Mouse (Mus musculus) limb, embryonic 10.5 days (tissue): ENCODE measurements at regions not wholly inside any gene's neighbourhood (a gene's known extent, or its start where the extent isn't known, plus 50 kb on each side); places are given as distances from the start of the nearest gene placed in this dataset.
A peak's percentile ranks its signal among the peaks of the same experiment; 100 is the strongest.

ENCODE experiments used
- DNase-seq: peaks from one replicate; pipeline ENCODE4 v3.0.0-alpha.2; 2017; ENCODE audit warnings: low spot score
- H3K27ac ChIP-seq: fragments of 300-500 bp; sonication (generic); 2 replicates; pipeline ENCODE4 v1.5.1; 2016; ENCODE audit warnings: mild to moderate bottlenecking
- H3K27me3 ChIP-seq: fragments of 300-500 bp; sonication (generic); 2 replicates; pipeline ENCODE4 v1.6.1; 2016; ENCODE audit warnings: low read depth, mild to moderate bottlenecking; ENCODE audit not compliant: poor library complexity, severe bottlenecking
- H3K36me3 ChIP-seq: fragments of 300-500 bp; sonication (generic); 2 replicates; pipeline ENCODE4 v1.6.1; 2016; ENCODE audit warnings: mild to moderate bottlenecking, moderate library complexity
- H3K4me1 ChIP-seq: fragments of 300-500 bp; sonication (generic); 2 replicates; pipeline ENCODE4 v1.6.1; 2016
- H3K4me3 ChIP-seq: fragments of 300-500 bp; sonication (generic); 2 replicates; pipeline ENCODE4 v1.5.1; 2016; ENCODE audit warnings: mild to moderate bottlenecking, moderate library complexity
- H3K9me3 ChIP-seq: fragments of 300-500 bp; sonication (generic); replicated peaks from 2 replicates; pipeline ENCODE4 v1.6.1; 2016; ENCODE audit warnings: mild to moderate bottlenecking
- WGBS: fragments of 180-500 bp; shearing (Covaris S2); methylation state at CpG from one replicate; pipeline ENCODE4 v1.1.7; 2016; 5-methylcytosine and 5-hydroxymethylcytosine counted together

GRCm38 (mm10) chr5:77871403-77871802, 463.6 kb upstream of the Igfbp7 start:
- Histone ChIP-seq H3K27me3 (no peaks in the 10 kb centered on the region), H3K9me3 (no peaks in the 10 kb centered on the region), H3K4me3 (no peak overlapping the region), H3K4me1 (no peaks in the 10 kb centered on the region), H3K27ac (no peak overlapping the region), H3K36me3 (no peaks in the 10 kb centered on the region)
- DNase-seq: no peak
- WGBS: 93% methylated on average over 5 of the region's 5 CpGs

- Histone ChIP-seq H3K9me3 (no peaks in the 10 kb centered on the region), H3K36me3 (no peaks in the 10 kb centered on the region), H3K4me3 (no peak overlapping the region), H3K27ac (no peak overlapping the region), H3K4me1 (no peaks in the 10 kb centered on the region), H3K27me3 (no peaks in the 10 kb centered on the region)
- DNase-seq: peak; percentile 42
- 47% methylated on average over 7 of the region's 7 CpGs for WGBS
Observed at GRCm38 (mm10) chr5:77865342-77865741, 457.5 kb upstream of the Igfbp7 start.

GRCm38 (mm10) chr5:77855191-77855590, 447.4 kb upstream of the Igfbp7 start:
- Histone ChIP-seq H3K9me3 (no peaks in the 10 kb centered on the region), H3K27me3 (no peaks in the 10 kb centered on the region), H3K4me1 (no peaks in the 10 kb centered on the region), H3K4me3 (no peak overlapping the region), H3K36me3 (no peaks in the 10 kb centered on the region), H3K27ac (no peak overlapping the region)
- 84% methylated on average over 6 of the region's 6 CpGs for WGBS
- no peak for DNase-seq

- DNase-seq: no peak
- no peak overlapping the region for H3K27ac ChIP-seq
- no peak overlapping the region for H3K4me3 ChIP-seq
- no peaks in the 10 kb centered on the region for H3K4me1 ChIP-seq
- no peaks in the 10 kb centered on the region for H3K9me3 ChIP-seq
- no peaks in the 10 kb centered on the region for H3K27me3 ChIP-seq
- 93% methylated on average over 12 of the region's 12 CpGs for WGBS
- no peaks in the 10 kb centered on the region for H3K36me3 ChIP-seq
Observed at GRCm38 (mm10) chr5:77853999-77854784, 446.4 kb upstream of the Igfbp7 start.

GRCm38 (mm10) chr5:77851645-77852044, 443.8 kb upstream of the Igfbp7 start:
- H3K27ac ChIP-seq: no peak overlapping the region
- 96% methylated on average over 3 of the region's 3 CpGs for whole genome bisulfite sequencing
- H3K9me3 ChIP-seq: no peaks in the 10 kb centered on the region
- DNase-seq: no peak
- no peak overlapping the region for H3K4me3 ChIP-seq
- H3K4me1 ChIP-seq: no peaks in the 10 kb centered on the region
- H3K36me3 ChIP-seq: no peaks in the 10 kb centered on the region
- H3K27me3 ChIP-seq: no peaks in the 10 kb centered on the region

- Histone ChIP-seq H3K27me3 (no peaks in the 10 kb centered on the region), H3K4me3 (no peak overlapping the region), H3K9me3 (no peaks in the 10 kb centered on the region), H3K27ac (no peak overlapping the region), H3K36me3 (no peaks in the 10 kb centered on the region), H3K4me1 (no peaks in the 10 kb centered on the region)
- WGBS: 83% methylated on average over 5 of the region's 5 CpGs
- DNase-seq: no peak
Observed at GRCm38 (mm10) chr5:77838186-77839097, 430.6 kb upstream of the Igfbp7 start.

- no peaks in the 10 kb centered on the region for H3K36me3 ChIP-seq
- DNase-seq: no peak
- no peaks in the 10 kb centered on the region for H3K9me3 ChIP-seq
- no peaks in the 10 kb centered on the region for H3K4me1 ChIP-seq
- H3K27me3 ChIP-seq: no peaks in the 10 kb centered on the region
- no peak overlapping the region for H3K27ac ChIP-seq
- H3K4me3 ChIP-seq: no peak overlapping the region
- 100% methylated on average over 2 of the region's 2 CpGs for WGBS
Observed at GRCm38 (mm10) chr5:77827971-77828370, 420.1 kb upstream of the Igfbp7 start.

- no peak overlapping the region for H3K27ac ChIP-seq
- no peaks in the 10 kb centered on the region for H3K4me1 ChIP-seq
- no peaks in the 10 kb centered on the region for H3K27me3 ChIP-seq
- H3K4me3 ChIP-seq: no peak overlapping the region
- WGBS: 92% methylated on average over 4 of the region's 4 CpGs
- no peaks in the 10 kb centered on the region for H3K36me3 ChIP-seq
- H3K9me3 ChIP-seq: no peaks in the 10 kb centered on the region
- no peak for DNase-seq
Observed at GRCm38 (mm10) chr5:77826063-77826462, 418.2 kb upstream of the Igfbp7 start.

- no peaks in the 10 kb centered on the region for H3K27me3 ChIP-seq
- DNase-seq: no peak
- no peaks in the 10 kb centered on the region for H3K36me3 ChIP-seq
- H3K4me1 ChIP-seq: no peaks in the 10 kb centered on the region
- no peak overlapping the region for H3K4me3 ChIP-seq
- H3K9me3 ChIP-seq: no peaks in the 10 kb centered on the region
- 80% methylated on average over 7 of the region's 7 CpGs for WGBS
- no peak overlapping the region for H3K27ac ChIP-seq
Observed at GRCm38 (mm10) chr5:77816759-77817280, 409.0 kb upstream of the Igfbp7 start.

- no peak overlapping the region for H3K27ac ChIP-seq
- H3K9me3 ChIP-seq: no peaks in the 10 kb centered on the region
- 0 out of 2 replicates have a peak, but pooled peaks cover 5% of the 10 kb centered on the region for H3K4me1 ChIP-seq
- WGBS: 79% methylated on average over 6 of the region's 6 CpGs
- no peaks in the 10 kb centered on the region for H3K36me3 ChIP-seq
- DNase-seq: no peak
- no peaks in the 10 kb centered on the region for H3K27me3 ChIP-seq
- no peak overlapping the region for H3K4me3 ChIP-seq
Observed at GRCm38 (mm10) chr5:77809844-77810243, 402.0 kb upstream of the Igfbp7 start.

GRCm38 (mm10) chr5:77807726-77808125, 399.9 kb upstream of the Igfbp7 start:
- H3K4me1 ChIP-seq: peaks cover 19% of the 10 kb centered on the region
- H3K36me3 ChIP-seq: no peaks in the 10 kb centered on the region
- no peaks in the 10 kb centered on the region for H3K9me3 ChIP-seq
- DNase-seq: peak; percentile 82
- no peak overlapping the region for H3K27ac ChIP-seq
- no peaks in the 10 kb centered on the region for H3K27me3 ChIP-seq
- WGBS: 40% methylated on average over 3 of the region's 3 CpGs
- H3K4me3 ChIP-seq: no peak overlapping the region

GRCm38 (mm10) chr5:77806334-77807157, 398.7 kb upstream of the Igfbp7 start:
- H3K4me1 ChIP-seq: peaks cover 19% of the 10 kb centered on the region
- no peak for DNase-seq
- H3K4me3 ChIP-seq: no peak overlapping the region
- no peak overlapping the region for H3K27ac ChIP-seq
- H3K27me3 ChIP-seq: no peaks in the 10 kb centered on the region
- H3K36me3 ChIP-seq: no peaks in the 10 kb centered on the region
- WGBS: 79% methylated on average over 9 of the region's 9 CpGs
- no peaks in the 10 kb centered on the region for H3K9me3 ChIP-seq
